Mouse (Mus musculus): ENCODE measurements around the gene Hoxa13.

The Hoxa13 gene

GRCm38 (mm10) chr6:52237346-52238154 lies 23.1 kb downstream of the Hoxa13 start:
- DNase-seq (ENCODE audit: low read depth), result no peak

- no peak for DNase-seq (ENCODE audit: low read depth)
Observed at GRCm38 (mm10) chr6:52236806-52237205, 23.9 kb downstream of the Hoxa13 start.

GRCm38 (mm10) chr6:52235866-52236265 lies 24.8 kb downstream of the Hoxa13 start:
- no peak for DNase-seq (ENCODE audit: low read depth)

DNA sequence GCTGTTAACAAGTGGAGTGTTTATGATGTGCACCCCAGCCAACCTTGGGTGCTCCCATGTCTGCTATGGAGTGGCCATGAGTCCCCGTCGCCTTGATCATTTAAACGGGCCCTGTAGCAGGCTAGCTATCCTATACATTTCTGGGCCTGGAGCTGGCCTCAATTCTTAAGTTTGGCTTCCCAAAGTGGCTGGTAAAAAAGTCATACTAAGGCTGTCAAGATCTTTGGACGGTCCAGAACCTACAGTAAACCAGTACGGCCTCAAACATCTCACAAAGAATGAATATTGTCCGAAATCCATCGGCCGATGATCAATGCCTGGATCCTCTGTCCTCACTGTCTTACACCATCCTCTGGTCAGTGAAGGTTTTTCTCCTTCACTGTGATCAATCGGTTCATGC lies 25.4 kb downstream of the Hoxa13 start:
- no peak for DNase-seq (ENCODE audit: low read depth)

DNA sequence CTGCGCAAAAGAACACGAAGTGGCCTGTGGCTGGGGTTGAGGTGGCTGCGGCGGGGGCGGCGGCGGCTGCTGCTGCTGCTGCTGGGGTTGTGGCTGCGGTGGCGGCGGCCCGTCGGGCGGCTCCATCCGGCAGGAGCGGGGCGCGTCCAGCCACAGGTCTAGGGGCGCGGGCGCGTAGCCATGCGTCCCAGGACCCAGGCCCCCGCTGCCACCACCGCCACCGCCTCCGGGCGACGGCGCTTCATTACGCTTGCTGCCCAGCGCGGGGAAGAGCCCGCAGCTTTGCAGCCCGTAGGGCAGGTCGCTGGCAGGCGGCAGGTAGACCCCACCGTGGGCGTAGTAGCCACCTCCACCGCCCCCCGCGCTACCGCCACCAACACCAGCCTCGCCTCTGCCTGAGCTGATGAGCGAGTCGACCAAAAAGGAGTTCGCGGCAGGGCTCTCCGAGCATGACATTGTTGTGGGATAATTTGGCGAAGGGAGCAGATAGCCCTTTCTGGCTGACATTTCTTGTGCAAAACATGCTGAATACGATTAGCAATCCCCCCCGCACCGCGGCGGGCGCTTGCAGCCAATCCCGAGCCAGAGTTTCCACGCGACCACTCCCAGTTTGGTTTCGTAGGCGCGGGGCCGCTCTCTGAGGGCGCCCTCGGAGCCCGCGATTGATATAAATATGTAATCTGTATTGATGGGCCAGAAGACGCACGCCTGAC lies 26.1 kb downstream of the Hoxa13 start:
- no peak for DNase-seq (ENCODE audit: low read depth)

DNA sequence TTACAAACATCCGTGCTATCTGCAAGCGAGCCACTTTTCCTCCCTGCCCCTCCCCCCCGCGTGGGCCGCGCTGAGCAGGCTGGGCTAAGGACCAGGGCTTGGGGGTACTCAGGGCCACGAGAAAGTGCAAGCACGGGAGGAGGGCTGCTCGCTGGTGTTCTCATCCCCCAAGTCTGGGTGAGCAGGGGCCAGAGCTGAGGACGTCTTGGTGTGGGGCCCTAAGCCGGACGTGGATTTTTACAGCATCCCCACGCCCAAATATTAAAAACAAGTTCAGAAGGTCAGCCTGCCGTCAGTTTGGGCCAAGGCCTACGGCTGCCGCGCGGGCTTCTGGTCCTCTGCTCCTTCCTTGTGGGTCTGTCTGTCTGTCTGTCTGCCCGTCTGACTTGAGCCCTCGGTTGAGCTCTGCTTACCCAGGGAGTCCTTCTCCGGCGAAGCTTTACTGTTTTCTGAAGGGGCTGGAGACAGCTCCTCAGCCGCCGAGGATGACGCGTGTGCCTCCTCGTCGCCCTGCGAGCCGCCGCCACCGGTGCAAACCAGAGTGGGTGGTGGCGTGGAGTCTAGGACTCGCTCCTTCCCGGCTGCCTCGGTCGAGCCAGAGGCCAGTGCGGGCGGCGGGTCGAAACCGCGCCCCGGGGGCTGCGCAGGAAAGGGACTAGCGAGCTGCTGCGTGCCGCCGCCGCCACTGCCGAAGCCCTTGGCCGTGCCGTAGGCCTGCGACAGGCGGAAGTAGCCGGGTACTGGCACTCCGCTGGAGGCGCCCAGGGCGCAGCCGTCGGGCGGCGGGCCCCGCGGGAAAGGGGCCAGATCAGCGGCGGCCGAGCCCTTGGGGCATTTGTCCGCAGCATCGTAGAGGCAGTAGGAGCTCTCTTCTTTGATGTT lies 26.9 kb downstream of the Hoxa13 start:
- no peak for DNase-seq (ENCODE audit: low read depth)

DNA sequence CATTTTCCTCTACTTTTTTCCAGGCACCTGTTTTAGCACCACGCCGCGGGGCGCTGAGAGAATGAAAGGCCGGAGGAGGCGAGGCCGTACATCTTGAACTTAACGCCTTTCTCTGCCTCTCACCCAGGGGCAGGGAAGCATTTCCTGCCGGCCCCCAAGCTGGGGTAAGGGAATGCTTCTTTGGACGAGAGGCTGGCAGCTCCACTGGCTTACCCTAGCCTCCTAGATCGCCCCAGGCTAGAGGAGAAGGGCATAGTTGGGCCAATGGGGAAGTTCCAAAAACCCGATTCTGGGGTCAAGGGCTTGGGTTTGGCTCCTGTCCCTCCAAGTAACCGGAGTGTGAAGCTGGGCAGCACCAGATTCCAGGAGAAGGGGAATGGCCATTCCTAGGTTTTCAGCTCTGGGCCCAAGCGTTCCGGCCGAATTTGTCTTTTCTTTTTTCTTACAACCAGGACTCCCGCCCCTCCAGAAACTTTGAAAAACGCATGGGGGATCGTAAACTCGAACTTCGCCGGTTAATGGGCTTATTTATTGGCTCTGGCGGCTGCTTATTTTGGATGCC lies 27.6 kb downstream of the Hoxa13 start:
- no peak for DNase-seq (ENCODE audit: low read depth)

- no peak for DNase-seq (ENCODE audit: low read depth)
Observed at GRCm38 (mm10) chr6:52232568-52232965, 28.1 kb downstream of the Hoxa13 start.

DNA sequence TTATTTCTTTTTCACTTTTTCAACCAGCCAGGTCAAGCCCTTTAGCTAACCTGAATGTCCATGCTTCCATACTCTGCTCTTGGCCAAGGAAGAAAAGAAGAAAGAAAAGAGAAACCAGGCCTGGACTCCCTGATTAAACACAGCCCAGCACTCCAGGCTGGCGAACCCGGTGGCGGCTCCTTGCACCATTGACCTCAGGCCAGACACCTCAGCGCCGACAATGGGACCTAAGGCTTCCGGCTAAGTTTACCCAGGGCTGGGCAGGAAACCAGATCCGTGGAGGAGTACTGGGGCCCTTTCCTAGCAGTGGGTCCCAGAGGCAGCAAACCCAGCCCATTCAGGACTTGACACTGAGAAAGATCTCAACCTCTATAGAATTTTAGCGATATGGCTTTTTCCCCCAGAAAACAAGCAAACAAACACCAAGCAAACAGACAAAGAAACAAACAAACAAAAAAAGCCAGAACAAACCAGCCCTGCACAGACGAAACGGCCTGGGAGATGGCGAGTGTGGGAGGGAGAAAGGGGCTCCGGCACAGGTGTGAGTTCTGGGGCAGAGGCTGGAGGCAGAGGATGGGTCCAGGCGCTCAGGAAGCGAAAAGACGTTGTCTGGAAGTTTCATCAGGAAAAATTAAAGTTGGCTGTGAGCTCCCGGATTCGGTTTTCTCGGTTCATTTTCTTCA lies 28.7 kb downstream of the Hoxa13 start:
- DNase-seq (ENCODE audit: low read depth), result no peak

DNA sequence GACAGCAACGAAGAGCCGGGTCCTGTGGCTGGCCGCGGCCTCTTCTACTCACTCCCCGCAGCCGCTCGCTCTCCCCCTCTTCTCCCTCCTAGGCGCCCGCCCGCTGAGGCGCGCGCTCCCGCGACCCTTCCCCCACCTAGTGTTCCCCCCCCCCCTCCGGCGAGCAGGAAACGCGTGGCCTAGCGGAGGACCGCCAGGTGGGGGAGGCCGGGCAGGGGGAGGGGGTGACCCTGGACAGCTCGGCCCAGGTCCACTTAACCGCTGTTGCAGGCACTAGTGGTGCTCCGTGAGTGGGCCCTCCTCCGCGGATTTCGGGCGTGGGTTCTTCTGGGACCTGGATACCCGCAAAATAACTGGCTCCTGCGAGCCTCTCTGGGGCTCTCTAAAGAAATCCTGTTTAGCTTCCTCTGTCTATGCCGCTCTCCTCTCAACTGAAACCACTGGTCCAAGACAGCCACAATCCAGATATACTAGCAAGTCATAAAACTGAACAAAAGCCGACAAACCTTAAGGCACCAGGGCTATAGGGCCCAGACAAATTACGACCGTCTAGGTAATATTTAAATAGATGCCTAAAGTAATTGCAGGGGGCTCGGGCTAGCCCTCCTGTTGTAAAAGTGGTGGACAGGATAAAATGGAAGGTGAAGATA lies 30.0 kb downstream of the Hoxa13 start, which contains the start of gene Hoxa9:
Gene Hoxa9 (minus strand): TSS at position 574 of the 650 bp plus-strand sequence.
- DNase-seq (ENCODE audit: low read depth), result no peak

DNA sequence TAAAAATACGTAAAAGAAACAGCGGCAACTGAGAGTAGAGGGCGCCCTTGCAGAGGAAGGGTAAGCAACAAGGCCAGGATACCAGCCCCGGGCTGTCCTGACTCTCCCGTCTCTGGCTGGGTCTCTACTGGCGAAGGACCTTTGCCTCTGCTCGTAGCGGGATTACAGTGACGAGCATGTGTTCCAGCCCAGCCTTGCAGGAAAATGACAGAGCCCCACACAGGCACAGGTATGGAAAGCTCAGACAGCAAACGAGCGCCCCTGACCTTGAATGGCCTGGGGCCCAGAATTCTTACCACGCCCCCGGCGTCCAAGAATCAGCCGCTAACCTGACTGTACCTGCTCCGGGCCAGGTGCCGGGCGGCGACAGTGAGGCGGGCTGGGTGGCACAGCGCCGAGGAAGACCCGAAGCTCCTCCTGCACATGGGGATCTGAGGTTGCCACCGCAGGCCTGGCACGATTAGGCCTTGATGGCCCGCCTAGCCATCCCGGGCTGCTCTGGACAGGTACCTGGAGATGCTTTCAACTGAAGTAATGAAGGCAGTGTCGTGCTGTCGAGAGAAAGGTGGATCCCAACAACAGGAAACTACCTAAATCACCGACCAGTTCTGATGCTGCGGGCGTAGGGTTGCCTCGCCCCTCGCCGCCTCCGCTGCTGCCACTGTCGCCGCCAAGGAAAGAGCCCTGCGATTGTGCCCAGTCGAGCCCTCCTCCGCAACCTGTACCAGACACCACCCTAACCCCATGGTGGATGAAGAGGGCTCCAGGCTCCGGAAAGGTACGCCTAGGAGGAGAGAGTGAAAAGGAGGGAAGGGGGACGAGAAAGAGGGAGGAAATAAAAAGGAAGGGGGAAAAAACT lies 30.9 kb downstream of the Hoxa13 start:
- DNase-seq (ENCODE audit: low read depth), result no peak

DNA sequence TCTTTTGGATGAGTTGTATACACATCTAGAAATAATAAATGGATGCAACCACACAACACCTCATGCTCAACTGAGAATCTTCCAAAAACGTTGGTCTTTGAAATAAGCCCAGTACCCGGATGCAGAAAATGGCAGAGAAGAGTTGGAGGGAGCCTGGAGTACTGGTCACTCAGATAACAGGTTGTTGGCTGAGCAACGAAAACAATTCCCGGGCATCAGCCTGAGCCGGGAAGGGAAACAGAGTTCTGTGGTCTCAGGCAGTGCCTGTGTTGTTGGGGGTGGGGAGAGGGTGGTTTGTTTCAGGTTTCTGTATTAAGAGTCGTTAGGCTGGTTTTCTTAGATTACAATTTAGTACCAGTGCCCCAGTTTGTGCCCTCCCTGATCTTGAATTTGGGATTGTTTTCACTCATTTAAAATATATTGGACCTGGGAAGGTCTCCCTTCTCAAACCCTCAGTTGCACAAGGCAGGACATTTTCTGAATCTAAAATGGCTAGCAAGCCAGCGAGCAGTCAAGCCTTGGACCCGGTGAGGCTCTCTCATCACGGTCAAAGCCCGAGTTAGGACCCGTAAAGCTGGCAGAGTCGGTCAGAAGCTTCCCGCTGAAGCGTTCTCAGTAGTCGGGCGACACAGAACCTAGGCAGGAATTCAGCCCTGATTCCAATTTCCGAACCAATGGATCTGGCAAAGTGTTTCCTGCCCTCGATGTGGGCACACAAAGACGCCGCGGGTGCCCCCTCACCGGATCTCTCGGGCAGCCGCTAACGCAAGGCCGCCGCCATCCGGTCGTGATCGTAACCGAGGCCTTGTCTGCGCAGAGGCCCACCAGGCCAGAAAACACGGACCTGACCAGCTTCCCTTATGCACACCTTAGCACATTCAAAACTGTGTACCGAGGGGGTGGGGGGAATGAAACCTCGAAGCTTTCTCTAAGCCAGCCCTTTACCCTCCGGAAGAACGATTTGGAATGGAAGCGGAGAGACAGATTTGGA lies 31.9 kb downstream of the Hoxa13 start:
- no peak for DNase-seq (ENCODE audit: low read depth)

- DNase-seq (ENCODE audit: low read depth), result no peak
Observed at GRCm38 (mm10) chr6:52227470-52228222, 33.0 kb downstream of the Hoxa13 start.

DNA sequence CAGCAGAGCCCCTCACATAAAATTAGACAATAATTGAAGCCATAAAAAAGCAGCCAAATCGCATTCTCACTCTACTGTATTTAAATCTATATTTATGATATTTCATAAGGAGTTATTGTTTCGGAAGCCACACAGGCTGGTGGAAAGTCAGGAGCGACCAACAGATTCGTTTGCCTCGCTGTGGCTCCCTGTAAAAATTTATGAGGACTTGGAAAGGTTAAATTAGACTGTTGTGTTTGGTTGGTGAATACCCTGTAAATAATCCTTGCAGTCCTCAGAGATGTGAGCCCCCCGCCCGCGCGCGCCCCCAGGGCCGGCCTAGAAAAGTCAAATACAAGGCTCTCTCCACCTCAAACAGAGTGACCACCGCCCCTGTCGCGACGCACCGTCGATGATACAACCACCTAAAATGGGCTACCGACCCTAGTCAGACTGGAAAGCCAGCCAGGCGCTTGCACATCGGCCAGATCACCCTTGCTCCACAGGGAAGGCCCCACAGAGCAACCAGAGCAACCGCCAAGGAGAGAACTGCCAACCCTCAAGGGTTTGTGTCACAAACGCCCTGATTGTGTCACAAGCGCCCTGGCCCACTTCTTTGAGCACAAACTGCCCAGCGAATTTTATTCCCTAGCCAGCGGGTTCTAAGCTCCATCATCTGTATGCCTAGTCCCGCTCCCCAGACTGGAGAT lies 34.0 kb downstream of the Hoxa13 start:
- no peak for DNase-seq (ENCODE audit: low read depth)

DNA sequence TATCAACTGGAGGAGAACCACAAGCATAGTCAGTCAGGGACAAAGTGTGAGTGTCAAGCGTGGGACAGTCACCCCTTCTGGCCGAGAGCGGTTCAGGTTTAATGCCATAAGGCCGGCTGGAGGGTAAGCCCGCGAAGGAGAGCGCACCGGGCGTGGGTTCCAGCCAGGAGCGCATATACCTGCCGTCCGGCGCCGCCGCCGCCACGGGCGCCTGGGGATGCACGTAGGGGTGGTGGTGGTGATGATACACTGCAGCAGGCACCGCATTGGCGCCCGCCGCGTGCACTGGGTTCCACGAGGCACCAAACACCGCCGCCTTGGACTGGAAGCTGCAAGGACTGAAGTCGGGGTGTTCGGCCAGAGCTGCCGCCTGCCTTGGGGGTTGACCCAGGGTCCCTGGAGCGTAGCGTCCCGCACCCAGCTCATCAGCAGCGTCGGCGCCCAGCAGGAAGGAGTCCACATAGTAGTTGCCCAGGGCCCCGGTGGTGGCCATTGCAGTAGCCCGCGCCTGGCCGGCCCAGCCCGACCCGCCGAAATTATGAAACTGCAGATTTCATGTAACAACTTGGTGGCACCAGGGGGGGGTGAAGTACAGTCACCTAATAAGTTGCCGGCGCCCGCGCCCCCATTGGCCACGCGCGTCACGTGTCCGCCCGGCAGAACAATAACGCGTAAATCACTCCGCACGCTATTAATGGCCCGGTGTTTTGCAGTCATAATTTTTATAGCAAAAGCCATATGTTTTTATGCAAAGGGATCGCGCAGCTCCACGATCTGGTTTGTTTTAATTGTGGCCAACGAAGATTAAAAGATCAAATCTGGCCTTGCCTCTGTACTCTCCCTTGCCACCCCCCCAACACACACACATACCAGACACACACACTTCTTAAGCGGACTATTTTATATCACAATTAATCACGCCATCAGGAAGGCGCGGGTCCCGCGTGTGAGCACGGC lies 34.8 kb downstream of the Hoxa13 start:
- no peak for DNase-seq (ENCODE audit: low read depth)
